Mouse (Mus musculus) heart, adult 2 months (tissue): ENCODE measurements around the gene Gabpb1.

Experiments
- CTCF ChIP-seq: fragments of 200-600 bp; IDR thresholded peaks from 2 replicates; pipeline ENCODE4 v1.8.1; 2022; ENCODE audit warnings: antibody characterized with exemption, mild to moderate bottlenecking, moderate library complexity
- EP300 ChIP-seq: fragments of 200-500 bp; IDR thresholded peaks from 2 replicates; pipeline ENCODE4 v1.6.1; 2011; ENCODE audit warnings: low read depth, low read length, control low read depth; ENCODE audit not compliant: insufficient read depth
- POLR2A ChIP-seq: fragments of 200-500 bp; IDR thresholded peaks from 2 replicates; pipeline ENCODE4 v1.6.1; 2011; ENCODE audit warnings: mild to moderate bottlenecking, low read depth, low read length, control low read depth; ENCODE audit not compliant: insufficient read depth

- TF ChIP-seq CTCF (no peak), EP300 (no peak), POLR2A (no peak)
Observed at GRCm38 (mm10) chr2:126708361-126708760, 32.2 kb upstream of the Gabpb1 start.
